Mouse (Mus musculus) ovary, postnatal 10 days (tissue): ENCODE data around the gene Plcb3.

Experiments
- DNase-seq: peaks from one replicate; pipeline ENCODE4 v3.0.0; 2022; ENCODE audit warnings: low spot score

Gene Plcb3

GRCm38 (mm10) chr19:6990712-6991111, 14.4 kb upstream of the Plcb3 start:
- DNase-seq, result no peak

- no peak for DNase-seq
Observed at GRCm38 (mm10) chr19:6989251-6989650, 13.0 kb upstream of the Plcb3 start.

DNA sequence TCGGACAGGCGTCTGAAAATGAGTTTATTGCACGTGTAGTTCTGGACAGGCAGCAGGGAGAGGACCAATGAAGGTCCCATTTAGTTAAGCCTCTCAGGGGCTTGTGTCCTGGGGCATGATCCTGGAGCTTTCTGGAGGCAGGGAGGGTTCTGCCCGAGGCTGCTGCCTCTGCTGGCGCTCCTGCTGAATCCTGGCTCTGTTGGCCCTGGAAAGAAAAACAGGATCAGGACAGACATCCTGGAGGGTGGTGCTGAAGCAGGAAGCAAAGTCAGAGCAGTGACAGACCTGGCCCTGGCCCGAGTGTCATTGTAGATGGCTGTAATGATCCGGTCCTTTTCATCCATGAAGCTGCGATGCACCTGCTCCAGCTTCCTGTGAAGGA, 11.6 kb upstream of the Plcb3 start:
- DNase-seq, result no peak

DNA sequence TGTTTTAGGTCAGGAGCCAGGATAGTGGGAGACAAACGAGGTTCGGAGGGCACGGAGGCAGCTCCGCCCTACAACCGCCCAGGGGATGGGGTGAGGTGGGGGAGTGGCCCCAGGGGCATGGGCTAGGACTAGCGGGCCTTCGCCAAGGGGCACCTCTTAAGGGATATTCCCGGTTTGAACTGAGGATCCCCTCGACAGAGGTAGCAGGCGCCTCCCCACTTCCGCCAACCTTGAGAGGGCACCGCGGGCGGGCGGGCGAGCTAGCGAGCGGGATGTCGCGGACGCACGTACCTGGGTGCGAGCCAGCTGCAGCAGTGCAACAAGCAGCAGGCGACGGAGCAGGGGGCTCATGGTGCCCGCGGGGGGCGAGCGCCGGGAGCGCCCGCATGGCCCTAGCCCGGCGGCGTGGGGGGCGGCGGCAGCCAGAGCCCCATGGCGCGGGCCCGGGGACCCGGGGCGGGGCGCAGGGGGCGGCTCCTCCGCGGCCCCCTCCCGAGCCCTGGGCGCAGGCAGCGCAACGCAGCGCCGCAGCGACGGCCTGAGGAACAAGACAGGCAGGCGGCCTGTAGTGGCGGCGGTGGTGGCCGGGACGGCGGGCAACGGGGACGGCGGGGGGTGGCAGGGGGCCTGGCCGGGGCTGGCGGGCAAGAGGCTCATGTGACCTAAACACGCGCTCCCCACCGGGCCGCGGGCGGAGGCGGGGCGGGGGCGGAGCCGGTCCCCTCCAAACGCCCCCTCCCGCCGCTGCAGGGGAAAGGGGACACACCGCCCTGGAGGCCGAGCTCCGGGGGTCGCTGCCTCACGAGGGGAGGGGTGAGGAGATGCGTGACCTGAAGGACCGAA, 11.0 kb upstream of the Plcb3 start, which contains the start of gene Vegfb:
Gene Vegfb, minus strand, starts transcription at position 591 of the 843 bp plus-strand sequence.
- DNase-seq, result no peak

DNA sequence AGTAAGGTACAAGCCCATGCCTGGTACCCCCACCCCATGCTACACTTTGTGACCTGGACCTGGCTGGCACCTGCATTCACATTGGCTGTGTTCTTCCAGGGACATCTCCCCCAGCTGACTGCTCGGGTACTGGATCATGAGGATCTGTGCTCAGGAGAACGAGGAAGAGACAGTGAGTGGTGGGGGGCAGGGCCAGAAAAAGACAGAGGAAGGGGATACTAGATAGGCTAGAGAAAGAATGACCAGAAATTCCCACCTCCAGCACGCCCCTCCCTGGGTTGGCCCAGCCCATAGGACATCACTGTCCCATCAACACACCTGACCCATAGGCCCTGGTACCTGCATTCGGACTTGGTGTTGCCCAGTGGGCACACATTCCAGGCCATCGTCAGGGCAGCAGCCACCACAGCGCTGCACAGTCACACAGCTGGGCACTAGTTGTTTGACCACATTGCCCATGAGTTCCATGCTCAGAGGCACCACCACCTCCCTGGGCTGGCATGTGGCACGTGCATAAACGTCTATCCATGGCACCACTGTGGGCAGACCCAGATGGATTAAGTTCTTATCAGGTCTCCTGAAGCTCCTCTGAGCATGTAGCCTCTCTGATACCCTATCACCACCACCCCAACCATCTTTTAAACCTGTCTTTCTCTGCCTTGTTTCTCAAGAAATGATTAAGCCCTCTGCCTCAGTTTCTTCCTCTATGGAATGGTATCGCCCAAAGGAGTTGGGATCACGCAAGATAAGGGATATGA, 9.9 kb upstream of the Plcb3 start:
- no peak for DNase-seq

GRCm38 (mm10) chr19:6985300-6985699, 9.0 kb upstream of the Plcb3 start:
- DNase-seq, result no peak

DNA sequence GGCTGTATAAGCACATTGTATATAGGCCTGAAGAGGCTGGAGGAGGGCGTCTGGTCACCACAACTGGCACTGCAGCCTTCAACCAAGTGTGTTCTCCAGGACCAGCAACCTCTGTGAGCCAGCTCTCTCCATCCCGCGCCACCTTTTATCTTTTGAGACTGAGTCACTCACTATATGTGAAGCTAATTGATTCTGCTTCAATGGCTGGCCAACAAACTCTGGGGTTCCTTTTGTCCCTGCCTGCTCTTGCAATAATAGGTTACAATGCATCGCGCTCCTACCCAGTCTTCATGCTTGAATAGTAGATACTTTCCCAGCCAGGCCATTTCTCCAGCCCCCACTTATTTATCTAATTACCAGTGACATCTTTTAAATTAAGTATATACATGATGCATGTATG, 7.4 kb upstream of the Plcb3 start:
- DNase-seq, result no peak

GRCm38 (mm10) chr19:6981465-6981864, 5.2 kb upstream of the Plcb3 start:
- no peak for DNase-seq

- peak; percentile 99 for DNase-seq
Observed at GRCm38 (mm10) chr19:6980381-6981093, 4.3 kb upstream of the Plcb3 start, which contains the start of gene Fkbp2. Fkbp2 (minus strand) TSS chr19:6980501.

- DNase-seq, result peak; percentile 99
Observed at GRCm38 (mm10) chr19:6979486-6980380, 3.5 kb upstream of the Plcb3 start.

GRCm38 (mm10) chr19:6979001-6979479, 2.8 kb upstream of the Plcb3 start:
- no peak for DNase-seq

- DNase-seq, result no peak
Observed at GRCm38 (mm10) chr19:6978639-6978974, 2.3 kb upstream of the Plcb3 start.

GRCm38 (mm10) chr19:6977759-6978638, 1.7 kb upstream of the Plcb3 start:
- no peak for DNase-seq

DNA sequence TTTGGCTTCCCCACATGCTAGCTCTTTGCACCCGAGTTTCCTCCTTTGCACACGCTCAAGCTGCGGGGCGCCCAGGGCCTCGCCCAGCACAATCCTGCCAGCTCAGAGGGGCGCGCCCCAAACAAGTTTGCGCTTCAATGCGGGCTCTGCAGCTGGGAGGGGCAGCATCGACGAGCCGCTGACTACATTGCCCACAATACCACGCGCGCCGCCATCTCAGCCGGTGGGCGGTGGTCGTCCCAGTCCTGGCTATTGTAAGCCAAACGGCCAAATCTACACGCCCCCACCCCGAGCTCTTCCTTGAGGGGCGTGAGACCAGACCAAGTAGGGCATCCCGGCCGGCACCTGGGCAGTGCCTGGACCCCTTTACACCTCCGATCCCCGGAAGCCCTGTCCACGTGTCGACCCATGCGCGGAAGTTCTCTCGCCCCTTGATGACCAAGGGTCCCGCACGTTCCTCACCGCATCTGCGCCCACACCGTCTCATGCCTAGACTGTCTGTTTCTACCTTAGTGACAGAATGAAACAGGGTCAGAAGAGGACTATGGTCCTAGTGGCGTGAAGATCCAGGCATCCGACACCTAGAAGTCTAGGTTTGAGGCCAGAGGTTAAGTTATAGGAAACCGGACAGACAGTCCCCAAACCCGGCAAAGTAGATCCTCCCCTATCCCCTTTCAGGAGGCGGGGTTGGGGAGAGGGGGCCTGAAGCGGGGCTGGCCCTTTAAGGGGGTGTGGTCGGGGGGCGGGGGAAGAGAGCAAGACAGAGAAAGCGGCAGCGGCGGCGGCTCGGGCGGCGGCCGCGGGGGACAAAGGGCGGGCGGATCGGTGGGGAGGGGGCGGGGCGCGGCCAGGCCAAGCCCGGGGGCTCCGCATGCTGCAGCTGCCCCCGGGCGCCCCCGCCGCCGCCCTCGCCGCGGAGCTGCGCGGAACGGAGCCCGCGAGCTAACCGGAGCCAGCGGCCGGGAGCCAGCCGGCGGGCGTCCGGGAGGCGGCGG, 1.8 kb downstream of the Plcb3 start, which contains the start of gene Ppp1r14b:
Gene Ppp1r14b, plus strand, starts transcription at position 758 of the 995 bp plus-strand sequence.
- no peak for DNase-seq

GRCm38 (mm10) chr19:6973581-6974190, 2.6 kb downstream of the Plcb3 start:
- DNase-seq, result no peak

DNA sequence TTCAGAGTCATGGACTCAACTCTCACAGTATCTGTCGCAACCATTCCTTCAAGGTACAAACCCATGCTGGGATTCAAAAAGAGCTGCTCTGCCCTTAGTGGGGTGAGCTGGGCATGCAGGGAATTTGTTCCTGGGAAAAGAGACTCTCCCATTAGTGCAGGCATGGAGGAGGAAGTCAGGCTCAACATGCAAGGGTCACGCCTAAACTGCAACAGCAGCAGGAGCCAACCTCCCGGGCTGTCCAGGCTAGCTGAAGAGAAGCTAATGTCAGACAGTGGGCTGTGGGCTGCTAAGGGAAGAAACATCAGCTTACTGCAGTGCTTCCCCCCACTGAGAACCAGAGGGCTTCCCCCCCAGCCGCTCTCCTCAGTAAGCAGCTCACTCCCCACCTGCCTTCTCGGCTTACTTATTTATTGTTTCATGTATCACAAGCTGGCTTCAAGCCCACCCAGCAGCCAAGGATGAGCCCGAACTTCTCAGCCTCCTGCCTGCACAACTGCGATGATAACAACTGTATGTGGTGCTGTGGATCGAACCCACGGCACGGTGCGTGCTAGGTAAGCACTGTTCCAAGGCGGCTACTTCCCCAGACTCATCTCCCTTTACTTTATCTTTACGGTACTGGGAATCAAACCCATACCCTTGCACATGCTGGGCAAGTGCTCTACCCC, 3.9 kb downstream of the Plcb3 start:
- no peak for DNase-seq

GRCm38 (mm10) chr19:6971644-6972043, 4.6 kb downstream of the Plcb3 start:
- no peak for DNase-seq

GRCm38 (mm10) chr19:6970460-6971085, 5.7 kb downstream of the Plcb3 start:
- no peak for DNase-seq
